Mouse (Mus musculus) 416B (cell line): ENCODE results near the gene Ifrd1.

Source experiments
- DNase-seq: peaks from one replicate; pipeline ENCODE4 v3.0.0; 2011; ENCODE audit warnings: low read depth

Gene Ifrd1

DNA sequence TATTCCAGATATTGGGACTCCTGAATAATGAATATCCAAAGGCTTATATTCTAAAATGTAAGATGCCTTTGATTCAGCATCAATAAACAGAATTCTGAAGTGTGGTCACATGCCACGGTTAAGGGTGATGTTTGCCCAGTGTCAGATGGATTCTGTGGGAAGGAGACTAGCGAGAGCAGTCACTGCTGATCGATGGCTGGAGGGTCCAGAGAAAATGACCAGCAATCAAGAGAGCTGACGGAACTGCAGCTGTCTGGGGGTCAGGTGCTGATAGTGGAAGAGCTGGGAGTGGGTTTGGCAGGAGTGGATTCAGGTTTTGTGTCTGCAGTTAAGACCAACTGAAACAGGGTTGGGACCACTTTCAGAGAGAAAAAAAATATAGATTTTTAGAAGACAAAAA is 5.1 kb downstream of the Ifrd1 start:
- DNase-seq: no peak

DNA sequence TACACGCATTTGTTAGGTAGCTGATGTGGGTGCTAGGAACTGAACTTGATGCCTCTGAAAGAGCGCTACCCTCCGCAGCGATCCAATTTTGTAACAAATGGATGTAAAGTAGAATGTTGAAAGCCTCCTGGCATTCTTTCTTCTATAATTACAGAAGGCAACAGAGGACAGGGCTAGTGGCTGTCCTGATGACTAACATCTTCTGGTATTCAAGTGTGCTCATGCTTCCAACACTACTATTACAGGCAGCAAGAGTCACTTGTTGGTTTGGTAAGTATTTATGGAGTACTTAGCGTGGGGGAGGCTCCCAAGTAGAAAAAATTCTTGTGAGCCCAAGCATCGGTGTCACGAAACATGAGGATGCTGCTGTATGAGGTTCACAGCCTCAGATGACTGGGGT is 9.1 kb downstream of the Ifrd1 start:
- DNase-seq: no peak

DNA sequence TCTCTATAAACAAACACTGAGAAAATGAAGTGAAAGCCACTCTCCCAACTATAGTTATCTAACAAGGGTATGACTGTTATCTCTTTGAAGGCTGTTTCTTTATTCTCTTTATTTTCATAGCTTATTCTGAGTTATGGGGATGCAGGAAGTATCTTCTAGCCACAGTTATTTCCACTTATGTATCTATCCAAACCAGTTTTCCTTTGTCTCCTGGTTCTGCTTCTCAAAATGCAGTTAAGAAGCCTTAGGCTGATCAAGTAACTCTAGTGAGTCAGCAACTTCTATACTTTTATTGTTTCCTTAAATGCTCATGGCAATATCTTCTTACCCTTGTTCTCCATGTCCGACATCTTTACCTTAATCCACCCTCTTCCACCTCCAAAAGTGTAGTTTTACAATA is 16.1 kb downstream of the Ifrd1 start:
- DNase-seq: peak; percentile 34

DNA sequence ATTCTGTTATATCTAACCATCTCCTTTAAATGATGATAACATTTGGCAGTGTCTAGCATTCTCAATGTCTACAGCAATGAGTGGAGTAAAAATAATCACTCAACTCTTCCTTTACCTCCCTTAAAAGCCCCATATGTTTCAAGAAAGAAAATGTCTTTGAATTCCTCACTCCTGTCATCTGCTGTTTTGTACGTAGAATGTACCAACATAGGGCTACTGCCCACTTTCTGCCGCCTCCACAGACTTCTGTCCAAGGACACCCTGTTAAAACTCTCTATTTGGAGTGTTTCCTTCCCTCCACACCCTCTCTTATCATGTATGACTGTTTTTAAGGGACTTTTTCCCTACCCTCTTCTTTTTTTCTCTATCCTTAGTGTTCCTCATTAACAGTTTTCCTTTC is 16.7 kb downstream of the Ifrd1 start:
- no peak for DNase-seq

DNA sequence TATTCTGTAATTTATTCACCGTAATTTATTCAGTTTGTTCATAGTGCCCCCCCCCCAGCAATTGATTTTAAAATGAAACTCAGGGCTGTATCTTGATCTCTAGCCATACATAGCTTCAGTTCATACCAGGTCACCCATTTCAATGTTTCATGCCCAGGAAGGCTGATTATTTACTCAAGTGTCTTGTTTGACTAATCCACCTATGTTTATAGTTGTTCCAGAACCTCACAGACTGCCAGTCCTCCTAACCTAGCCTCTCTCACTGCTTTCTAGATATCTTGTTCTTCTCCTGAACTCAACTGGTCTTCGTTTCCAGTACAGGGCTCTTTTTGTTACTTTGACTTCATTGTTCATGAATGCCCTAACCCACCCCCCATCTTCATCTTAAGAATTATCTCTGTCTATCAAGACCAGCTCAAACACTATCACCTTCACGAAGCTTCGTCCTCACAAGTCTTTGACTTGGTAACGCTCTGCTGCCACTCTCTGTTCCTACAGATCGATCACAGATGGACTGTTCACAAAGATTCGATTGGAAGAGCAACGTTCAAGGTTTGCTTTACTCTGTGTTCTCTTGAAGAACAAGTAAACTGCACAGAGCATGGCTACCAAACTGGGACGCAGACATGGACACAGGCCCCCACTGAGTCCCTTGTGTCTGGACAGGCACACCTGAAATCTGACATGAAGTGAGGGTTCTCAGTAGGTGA is 24.0 kb downstream of the Ifrd1 start:
- no peak for DNase-seq

DNA sequence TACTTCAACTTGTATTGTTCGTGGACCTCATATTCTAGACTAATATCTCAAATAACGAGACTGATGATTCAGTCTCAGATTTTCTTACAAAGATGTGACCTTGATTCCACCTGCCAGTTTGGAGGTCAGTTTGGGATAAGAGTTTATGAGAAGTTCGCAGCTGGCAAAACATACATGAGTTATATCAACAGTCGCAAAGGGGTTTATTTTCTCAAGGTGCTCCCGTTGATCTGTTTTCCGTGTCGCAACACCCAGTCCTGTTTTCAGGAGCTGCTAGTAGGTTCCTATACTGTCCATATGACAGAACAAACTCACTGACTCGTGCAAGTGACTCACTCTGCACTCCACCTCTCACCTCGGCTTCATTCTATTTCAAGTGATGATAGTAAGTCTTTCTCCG is 24.6 kb downstream of the Ifrd1 start:
- DNase-seq: peak; percentile 68

DNA sequence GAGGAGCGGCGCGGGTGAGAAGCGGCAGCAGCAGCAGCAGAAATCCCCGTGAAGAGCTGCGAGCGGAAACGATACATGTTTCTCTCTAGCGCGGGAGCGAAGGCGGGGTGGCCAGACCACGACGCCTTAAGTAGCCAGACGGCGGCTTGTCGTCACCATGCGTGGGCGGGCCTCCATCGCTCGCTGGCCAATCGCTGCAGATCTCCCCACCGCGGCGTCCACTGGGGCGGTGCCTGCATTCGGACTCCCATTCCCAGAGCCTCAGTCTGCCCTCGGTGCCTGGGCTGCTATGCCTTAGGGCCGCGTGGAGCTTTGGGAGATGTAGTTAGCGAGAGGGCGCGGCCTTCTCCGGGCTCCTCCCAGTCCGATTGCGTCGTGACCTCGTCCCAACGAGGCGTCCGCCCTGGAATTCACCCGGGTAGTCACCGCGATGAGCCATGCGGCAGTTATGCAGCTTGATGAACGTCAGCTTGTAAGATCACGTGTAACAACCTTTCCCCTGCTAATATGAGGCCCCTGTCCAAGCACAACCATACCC is 25.2 kb downstream of the Ifrd1 start:
- DNase-seq: peak; percentile 99

DNA sequence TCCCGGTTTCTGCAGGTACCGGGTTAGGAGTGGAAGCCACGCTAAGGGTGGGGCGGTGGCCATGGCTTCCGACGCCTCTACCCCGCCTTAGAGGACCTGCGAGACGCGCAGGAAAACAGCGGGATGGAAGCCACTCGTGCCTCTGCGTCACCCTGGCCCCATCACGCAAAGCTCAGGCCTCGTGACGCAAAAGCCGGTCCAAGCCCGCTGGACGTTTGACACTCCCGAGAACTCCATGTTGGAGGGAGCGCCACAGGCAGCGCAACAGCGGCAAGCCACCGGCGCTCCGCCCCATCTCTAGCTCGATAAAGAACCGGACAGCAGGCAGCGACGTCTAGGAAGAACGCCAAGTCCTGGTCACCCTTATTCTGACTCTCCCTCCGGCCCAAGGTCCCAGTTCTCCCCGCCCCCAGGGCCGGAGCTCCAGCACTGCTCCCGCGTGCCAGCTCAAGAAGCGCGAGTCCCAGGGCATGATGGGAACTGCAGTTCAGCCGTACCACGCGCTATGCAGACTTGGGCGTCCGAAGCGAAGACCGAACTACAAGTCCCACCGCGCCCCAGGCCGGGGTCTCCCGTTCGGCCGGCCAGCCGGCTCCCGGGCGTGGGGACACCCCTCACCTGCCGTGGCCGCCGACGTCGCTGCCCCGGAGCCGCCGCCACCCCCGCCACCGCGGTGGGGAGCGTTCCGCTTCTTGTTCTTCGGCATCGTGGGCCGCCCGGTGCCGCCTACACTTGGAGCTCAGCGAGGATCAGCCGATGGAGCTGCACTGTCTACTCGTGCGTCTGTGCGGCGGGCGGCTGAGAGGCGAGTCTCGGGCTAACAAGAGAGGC is 25.8 kb downstream of the Ifrd1 start:
- peak; percentile 96 for DNase-seq

DNA sequence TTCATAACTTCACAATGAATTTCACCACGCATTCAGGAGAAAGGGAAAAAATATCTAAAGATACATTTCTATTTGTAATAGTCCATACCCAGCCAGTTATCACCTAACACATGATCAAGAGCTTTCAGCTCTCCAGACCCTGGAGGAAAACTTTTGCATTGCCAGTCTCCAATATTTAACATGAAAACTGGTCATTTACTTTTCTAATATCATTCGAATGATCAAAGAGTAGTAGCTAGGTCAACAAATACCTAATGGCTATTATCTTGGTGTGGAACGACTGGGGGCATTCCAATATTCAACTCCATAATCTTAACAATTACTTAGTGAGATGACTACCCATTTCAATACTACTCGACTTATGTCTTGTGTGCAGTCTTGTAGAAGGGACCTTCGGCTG is 26.7 kb downstream of the Ifrd1 start:
- peak; percentile 23 for DNase-seq

DNA sequence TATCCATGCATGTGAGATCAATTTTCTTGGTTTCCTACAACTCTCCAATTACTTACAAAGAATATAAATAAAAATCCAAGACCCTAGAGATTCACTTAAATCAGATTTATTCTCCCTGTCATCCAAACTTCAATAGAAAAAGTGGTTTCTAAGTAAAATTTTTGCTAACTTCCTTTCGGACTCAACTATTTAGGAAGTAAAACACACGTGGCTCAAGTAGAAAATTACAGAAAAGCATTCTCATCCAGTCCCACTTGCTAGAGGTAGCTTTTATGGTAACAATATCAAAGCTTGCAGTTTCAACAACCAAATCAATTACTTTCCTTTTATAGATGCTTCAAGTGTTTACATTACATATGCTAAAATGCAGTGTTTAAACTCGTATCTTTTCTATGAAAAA is 27.4 kb downstream of the Ifrd1 start:
- DNase-seq: no peak

DNA sequence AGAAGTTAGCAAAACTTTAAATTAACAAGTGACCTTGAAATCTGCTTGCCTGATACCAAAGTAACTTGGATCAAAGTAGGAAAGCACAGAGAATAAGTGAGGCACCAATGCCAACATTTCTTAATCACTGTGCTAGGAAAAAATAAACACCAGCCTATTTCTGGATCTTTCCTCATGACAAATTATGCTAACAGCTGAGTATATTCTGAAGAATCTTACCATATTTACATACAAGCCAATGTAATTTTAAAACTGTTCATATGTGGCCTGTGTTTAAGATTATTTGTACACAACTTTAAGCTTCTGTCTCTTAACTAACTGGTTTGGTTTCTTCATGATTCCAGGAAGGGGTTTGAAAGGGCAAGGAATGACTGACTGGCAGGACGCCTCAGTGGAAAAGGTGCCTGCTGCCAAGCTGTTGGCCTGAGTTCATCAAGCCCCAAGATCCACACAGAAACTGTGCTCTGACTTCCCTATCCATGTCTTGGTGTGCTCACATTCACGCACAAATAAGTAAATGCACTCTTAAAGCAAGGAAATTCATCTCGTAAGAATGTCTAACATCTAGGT is 28.2 kb downstream of the Ifrd1 start:
- DNase-seq: no peak

DNA sequence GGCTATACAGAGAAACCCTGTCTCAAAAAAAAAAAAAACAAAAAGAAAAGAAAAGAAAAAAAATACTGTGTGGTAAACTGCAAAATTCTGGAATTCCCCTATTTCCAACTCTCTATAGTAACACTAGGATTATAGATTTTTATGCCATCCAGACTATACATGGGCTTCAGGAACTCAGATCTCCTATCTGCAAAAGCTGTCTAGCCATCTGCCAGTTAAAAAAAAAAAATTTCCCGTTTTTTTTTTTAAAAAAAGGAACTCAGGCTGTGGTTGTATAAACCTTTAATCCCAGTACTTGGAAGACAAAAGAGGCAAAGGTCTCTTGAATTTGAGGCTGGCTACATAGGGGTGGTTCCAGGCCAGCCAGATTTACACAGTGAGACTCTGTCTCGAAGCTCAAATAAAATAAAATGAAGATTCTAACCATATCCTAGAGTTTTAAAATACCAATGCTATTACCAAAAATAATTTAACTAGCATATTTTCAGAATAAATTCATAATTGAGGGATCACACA is 29.8 kb downstream of the Ifrd1 start:
- no peak for DNase-seq

DNA sequence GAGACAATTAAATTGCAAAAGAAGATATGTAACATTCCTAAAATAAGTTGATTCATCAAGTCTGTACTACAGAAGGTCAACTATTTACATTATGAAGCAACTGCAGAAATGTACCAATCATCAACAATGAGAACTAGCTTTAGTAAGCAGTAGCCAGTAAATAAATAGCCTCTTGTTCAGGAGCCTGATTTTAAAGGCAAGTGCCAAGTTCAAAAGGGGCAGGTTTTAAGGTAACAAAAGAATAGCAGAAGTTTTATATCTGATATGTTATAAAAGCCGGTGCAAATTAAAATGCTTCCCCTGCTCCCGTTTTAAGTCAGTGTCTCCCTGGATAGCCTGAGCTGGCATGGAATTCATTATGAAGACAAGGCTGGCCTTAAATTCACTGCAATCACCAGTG is 30.5 kb downstream of the Ifrd1 start:
- no peak for DNase-seq

DNA sequence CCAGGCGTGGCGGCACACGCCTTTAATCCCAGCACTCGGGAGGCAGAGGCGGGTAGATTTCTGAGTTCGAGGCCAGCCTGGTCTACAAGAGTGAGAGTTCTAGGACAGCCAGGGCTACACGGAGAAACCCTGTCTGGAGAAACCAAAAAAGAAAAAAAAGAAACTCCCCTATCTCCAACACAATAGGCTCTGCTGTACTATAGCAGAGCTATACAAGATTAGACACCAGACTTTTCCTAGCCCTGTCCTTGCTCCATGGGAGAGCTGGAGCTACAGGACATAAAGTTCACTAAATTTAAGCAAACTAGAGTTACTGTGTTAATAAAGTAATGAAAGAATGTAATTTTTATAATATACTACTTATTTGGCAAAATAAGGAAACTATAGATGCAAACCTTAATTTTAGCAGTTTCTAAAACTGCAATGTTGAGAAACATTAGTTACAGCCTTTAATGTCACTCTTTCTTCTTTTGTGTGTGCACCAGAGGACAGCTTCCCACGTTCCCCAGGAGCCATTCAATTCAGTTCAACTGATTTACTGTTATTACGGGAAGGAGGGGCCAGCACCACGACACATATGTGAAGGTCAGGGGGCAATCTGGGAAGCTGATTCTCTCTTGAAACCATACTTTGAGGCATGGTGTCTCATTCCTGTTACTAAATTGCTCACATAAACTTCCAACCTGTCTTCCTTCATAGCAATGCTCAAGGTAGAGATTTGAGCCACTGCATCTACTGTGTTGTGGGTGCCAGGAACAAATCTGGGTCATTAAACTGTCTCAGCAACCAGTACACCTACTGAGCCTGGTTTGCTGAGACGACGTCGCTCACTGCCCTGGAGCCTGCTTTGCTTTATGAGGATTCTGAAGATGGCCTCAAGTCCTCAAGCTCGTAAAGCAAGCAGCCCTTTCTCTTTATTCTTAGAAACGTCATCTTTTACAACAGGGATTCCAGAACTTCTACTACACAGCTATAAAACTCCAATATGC is 33.1 kb downstream of the Ifrd1 start:
- no peak for DNase-seq

DNA sequence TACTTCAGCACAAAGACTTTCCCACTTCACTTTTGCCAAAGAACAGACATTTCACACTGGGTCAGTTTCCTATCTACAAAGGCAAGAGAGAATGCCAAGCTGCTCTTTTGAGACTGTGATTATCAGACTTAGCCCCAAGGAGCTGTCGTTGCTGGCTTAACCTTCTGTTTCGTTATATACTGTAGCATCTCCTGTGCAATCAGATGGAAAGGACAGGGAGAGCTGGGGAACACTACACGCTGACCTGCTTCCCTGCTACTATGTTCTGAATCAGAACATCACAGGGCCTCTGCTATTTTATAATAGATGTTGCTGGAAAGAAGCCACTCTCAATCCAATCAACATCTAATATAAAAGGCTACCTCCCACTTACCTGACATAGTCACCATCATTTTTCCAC is 39.3 kb downstream of the Ifrd1 start:
- DNase-seq: no peak

DNA sequence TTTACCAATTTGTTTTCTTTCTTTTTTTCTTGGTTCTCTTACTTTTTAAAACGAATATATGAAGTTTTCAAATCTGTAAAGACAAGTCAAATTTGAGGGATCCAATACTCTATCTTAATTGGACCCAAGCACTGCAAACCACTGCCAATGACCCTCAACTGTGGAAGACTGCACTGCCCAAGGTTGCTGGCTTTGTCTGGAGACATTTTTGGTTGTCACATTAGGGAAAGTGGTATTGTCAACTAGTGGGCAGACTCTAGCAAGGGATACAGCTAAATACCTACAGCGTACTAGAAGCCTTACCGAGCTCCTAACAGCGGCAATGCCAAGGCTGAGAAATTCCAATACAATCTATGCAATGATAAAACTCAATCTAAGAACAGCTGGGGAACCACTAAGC is 40.4 kb downstream of the Ifrd1 start:
- no peak for DNase-seq

DNA sequence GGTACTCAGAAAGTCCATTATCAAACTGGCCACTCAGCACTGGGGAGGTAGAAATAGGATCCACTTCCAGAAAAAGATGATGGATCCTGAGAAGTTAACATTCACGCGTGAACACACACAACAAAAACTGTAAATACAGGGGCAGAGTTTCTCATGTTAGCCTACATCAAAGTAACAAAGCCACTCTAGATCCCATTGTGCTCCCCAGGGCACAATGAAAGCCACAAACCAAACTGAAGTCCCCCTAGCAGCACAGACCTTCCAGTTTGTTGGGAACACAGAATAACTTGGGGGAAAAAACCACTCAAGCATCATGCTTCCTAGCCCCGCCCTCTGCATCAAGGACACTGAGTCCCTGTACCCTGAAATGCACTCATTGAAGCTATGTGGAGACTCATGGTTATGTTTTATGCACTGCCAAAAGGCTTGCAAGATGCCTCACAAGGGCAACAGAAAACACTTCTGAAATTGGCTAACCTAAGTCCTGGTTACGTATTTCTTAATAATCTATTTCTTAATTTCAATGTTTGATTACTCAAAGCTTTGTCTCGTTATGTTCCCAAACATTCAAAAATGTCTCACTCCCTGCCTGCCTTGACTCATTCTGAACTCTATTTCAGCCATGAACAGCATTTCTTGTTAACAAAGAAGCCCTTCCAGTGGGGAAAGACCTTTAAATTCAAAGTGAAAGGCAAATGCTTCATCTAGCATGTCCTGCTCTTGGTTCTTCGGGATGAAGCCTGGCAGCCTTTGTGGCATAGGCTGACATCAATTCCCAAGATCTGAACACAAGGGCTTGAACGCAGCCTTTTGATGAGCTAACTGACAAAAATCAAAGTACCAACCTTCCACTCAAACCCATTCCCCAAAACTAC is 45.9 kb downstream of the Ifrd1 start:
- DNase-seq: no peak

DNA sequence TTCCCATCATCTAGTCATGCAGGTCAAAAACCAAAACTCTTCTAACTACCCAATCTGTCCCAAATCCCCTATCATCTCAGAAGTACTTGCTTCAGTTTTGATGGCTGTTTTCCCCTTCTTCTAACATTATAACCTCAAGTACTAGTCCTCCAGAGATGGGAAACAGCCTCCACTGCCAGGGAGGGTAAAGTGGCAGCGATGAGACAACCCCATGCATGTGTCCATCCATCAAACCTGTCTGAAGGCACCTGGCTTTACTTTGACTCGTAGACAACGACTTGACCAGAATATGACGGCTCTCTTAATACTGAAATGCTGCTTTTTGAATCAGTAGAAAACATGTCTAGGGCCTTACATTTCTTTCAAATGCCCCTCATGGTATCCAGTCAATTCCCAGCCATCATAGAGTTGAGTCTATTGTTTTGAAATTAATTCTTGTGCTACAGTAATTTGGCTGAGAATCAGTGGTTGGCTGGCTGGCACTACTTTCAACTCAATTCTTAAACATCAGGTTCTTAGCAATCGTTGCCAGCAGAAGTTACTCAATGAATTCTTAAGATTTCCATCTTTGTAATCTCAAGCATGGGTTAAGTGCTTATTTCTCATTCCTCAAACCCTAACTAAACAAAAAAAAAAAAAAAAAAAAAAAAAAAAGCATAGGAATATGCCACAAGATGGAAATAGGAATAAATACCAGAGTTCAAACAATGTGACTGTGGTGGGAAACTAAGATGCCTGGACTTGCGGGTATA is 47.6 kb downstream of the Ifrd1 start:
- no peak for DNase-seq

DNA sequence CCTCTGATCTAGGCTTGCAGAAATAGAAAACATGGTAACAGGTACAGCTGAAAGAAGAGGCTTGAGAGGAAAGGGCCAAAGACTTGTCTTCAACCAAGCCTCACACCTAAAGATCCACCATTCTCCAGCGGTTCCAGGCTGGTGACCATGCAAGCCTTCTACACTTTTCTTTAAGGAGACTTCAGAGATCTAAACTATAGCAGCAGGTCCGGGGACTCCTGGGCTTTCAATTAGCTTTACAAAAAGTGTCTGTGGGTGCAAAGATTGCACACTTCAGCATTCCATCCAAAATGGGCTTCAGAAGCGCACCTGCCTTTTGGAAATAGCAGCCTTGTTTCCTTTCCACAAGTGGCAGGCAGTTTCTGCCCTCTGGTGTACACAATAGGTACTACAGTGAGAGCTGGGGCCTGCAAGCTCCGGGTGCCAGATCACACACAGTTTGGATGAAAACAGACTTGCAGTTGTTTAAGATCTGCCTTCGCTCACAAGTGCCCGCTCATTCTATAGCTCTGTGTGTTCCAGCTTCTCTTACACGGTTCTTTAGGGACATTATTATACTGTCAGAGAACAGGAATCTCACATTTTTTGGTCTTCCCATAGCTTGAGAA is 48.4 kb downstream of the Ifrd1 start:
- DNase-seq: peak; percentile 72
